Mouse (Mus musculus): ENCODE data around the gene Rplp1.

DNA sequence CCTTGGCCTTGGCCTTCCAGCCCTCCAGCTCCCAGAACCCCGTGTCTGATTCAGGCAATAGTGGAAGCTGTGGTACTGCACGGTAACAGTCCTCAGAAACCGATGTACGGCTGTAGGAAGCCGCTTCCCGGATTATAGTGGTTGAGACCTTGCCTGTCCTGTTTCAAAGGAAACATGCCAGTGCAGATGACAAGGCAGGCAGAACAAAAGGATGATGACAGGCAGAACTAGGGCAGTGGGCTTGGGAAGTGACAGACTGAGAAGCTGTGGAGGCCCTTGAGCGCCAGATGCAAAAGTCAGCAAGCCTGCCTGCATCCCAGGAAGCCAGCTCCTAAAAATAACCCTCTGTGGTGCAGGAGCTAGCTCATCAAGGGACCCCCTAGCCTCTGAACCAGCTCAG, 30.0 kb downstream of the Rplp1 start:
- TF ChIP-seq POLR2A (IDR thresholded peaks at IDR 0.05; ENCODE audit: low read depth, low read length) (no peak), CTCF (conservative IDR thresholded peaks at IDR 0.05; ENCODE audit: insufficient read depth, insufficient read length, low read depth, low read length) (no peak)

Data from kidney, adult 2 months (tissue).